Mouse (Mus musculus) intestine, embryonic 16.5 days (tissue): Measurements from ENCODE around the gene Arl4c. TPM values are rescaled to one million over a fixed set of nuclear protein-coding genes. Genes with fewer than 3 reads are reported as not detected.

Source experiments
- ATAC-seq: fragments of 200-750 bp; cut with Nextera tagmentation; 2 replicates; pipeline ENCODE4 v1.8.0; 2017; ENCODE audit warnings: moderate TSS enrichment, moderate library complexity
- H3K27ac ChIP-seq: fragments of 300-500 bp; sonication (generic); 2 replicates; pipeline ENCODE4 v1.5.1; 2014; ENCODE audit warnings: mild to moderate bottlenecking, low read length
- H3K27me3 ChIP-seq: fragments of 300-500 bp; sonication (generic); replicated peaks from 2 replicates; pipeline ENCODE4 v1.6.1; 2014; ENCODE audit warnings: low read length, control low read depth, mixed read lengths; ENCODE audit not compliant: control insufficient read depth, insufficient read depth
- H3K36me3 ChIP-seq: fragments of 300-500 bp; sonication (generic); 2 replicates; pipeline ENCODE4 v1.6.1; 2014; ENCODE audit warnings: low read length, control low read depth; ENCODE audit not compliant: control insufficient read depth, insufficient read depth
- H3K4me1 ChIP-seq: fragments of 300-500 bp; sonication (generic); 2 replicates; pipeline ENCODE4 v1.6.1; 2014; ENCODE audit warnings: low read length, control low read depth, mixed read lengths; ENCODE audit not compliant: control insufficient read depth, insufficient read depth
- H3K4me2 ChIP-seq: fragments of 300-500 bp; sonication (generic); 2 replicates; pipeline ENCODE4 v1.6.1; 2014; ENCODE audit warnings: low read depth, low read length, control low read depth
- H3K4me3 ChIP-seq: fragments of 300-500 bp; sonication (generic); 2 replicates; pipeline ENCODE4 v1.5.1; 2014; ENCODE audit warnings: mild to moderate bottlenecking, low read length
- H3K9ac ChIP-seq: fragments of 300-500 bp; sonication (generic); 2 replicates; pipeline ENCODE4 v1.6.1; 2014; ENCODE audit warnings: low read depth, low read length
- H3K9me3 ChIP-seq: fragments of 300-500 bp; sonication (generic); 2 replicates; pipeline ENCODE4 v1.6.1; 2016; ENCODE audit warnings: low read length, control low read depth; ENCODE audit not compliant: control insufficient read depth
- WGBS: fragments of 180-500 bp; shearing (Covaris S2); extraction: QIAGEN DNeasy Blood & Tissue Kit; methylation state at CpG from one replicate; pipeline ENCODE4 v1.1.7; 2014; 5-methylcytosine and 5-hydroxymethylcytosine counted together
- polyA plus RNA-seq: library from polyadenylated mRNA; unstranded; fragments of >200 nt; fragmentation: Nextera tagmentation; extraction: Ambion mirVana; gene quantifications from 2 replicates; pipeline ENCODE4 v1.2.1, GENCODE M21; 2015

Gene Arl4c
- polyA plus RNA-seq, 1 experiment from 2014 or later, result 3.5 TPM

DNA sequence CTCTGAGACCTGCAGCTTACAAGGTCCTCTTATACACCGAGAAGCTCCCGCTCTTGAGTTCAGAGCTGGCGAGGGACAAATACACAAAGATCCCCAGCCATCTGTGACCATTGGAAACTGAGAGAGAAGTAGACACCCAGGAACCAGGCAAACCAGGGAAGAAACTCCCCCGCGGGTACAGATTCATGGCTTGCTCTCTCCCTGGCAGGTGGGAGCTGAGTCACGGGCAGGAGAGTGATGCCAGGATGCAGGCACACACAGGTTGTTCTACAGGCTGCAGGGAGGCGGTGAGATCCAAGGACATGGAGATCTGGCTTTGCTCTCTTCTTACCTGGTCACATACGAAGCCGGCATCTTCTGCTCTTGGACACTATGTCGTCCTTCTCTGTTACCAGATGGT lies 7.7 kb downstream of the Arl4c start:
- Histone ChIP-seq H3K27me3 (no peaks in the 10 kb centered on the region), H3K9me3 (no peaks in the 10 kb centered on the region), H3K27ac (no peak overlapping the region), H3K4me3 (no peak overlapping the region), H3K9ac (no peak overlapping the region), H3K4me2 (no peak overlapping the region), H3K36me3 (no peaks in the 10 kb centered on the region), H3K4me1 (no peaks in the 10 kb centered on the region)
- ATAC-seq, result no peak
- 88% methylated on average over 10 of the region's 10 CpGs for WGBS

DNA sequence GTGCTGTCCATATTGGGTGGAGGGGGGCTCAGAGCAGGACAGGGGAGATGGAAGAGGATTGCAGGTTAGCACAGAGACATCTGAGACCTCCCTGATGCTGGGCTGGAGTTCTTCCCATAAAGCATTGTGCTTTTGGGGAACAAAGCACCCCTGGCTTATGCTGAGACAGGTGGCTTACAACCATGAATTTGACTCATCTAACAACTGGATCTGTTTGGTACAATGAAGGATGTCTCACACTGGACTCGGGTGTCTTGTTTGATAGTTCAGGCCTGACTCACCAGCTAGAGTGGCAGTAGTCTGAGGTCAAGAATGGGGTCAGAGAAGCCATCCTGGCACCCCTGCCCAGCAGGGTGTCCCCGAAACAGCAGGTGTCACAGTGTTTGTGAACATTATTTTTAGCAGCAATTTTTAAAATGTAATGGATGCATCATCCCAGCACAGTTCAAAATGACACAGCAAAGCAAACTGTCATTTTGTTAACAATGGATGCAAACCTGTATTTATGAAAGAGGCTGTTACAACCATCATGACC lies 9.7 kb downstream of the Arl4c start:
- H3K4me3 ChIP-seq, result no peak overlapping the region
- H3K4me1 ChIP-seq, result no peaks in the 10 kb centered on the region
- H3K27me3 ChIP-seq, result no peaks in the 10 kb centered on the region
- H3K4me2 ChIP-seq, result no peak overlapping the region
- no peaks in the 10 kb centered on the region for H3K36me3 ChIP-seq
- no peak for ATAC-seq
- H3K9me3 ChIP-seq, result no peaks in the 10 kb centered on the region
- H3K9ac ChIP-seq, result no peak overlapping the region
- no peak overlapping the region for H3K27ac ChIP-seq
- 75% methylated on average over 2 of the region's 2 CpGs for WGBS

DNA sequence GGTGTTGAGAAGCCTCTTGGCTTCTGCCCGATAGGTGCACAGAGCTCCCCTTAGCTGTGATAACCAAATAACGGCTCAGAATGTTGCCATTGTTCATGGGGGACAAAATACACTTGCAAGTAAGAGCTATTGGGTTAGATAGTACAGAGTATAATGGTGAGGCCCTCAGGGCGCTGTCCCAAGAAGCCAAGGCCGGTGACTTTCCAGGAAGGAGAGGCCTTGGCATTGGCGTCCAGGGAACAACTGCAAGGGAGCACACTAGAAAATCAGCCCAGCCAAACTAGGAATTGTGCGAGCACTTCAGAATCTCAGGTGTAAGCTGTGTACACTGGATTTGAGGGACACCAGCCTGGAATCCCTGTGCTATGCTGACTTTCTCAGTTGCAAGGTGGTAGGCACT lies 11.4 kb downstream of the Arl4c start:
- no peaks in the 10 kb centered on the region for H3K4me1 ChIP-seq
- H3K27ac ChIP-seq, result no peak overlapping the region
- ATAC-seq, result no peak
- no peak overlapping the region for H3K4me3 ChIP-seq
- no peaks in the 10 kb centered on the region for H3K9me3 ChIP-seq
- no peaks in the 10 kb centered on the region for H3K27me3 ChIP-seq
- H3K4me2 ChIP-seq, result no peak overlapping the region
- no peak overlapping the region for H3K9ac ChIP-seq
- H3K36me3 ChIP-seq, result no peaks in the 10 kb centered on the region
- 88% methylated on average over 6 of the region's 6 CpGs for WGBS

DNA sequence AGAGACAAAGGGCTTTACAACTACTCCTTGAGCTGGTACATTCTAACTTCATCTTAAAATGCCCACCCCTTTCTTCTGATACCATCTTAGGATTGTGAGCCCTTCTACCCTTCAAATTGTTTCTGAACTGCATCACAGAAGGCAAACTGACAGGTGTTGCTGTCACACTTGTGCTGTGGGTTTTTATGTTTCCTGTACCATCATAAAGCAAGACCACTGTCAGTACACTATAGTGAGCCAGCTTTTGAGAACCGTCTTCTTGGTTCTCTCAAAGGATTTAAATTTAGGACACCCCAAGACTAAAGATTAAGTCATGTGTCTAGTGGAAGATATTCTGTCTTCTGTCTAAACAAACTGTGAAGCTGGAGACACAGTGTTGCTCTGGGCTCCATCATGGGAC lies 17.3 kb downstream of the Arl4c start:
- Histone ChIP-seq H3K27me3 (no peaks in the 10 kb centered on the region), H3K27ac (no peak overlapping the region)
- WGBS, result 69% methylated on average over 1 of the region's 1 CpGs

DNA sequence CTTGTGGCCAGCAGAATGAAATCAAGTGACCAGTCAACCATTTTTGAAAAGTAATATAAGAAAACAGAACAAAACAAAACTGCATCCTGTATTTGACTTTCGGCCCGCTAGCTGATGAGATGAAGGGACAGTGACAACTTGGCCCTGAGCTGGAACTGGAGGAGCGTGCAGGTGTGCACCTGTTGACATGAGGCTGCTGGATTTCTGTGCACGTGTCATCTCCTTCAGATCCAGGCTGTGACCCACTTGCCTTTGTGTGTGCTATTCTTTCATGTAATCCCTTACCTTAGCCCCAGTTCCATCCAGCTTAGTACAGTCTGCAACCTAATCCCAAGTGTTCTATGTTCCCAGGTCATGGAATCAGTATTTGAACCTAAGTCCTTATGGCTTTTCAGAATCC lies 20.4 kb downstream of the Arl4c start:
- ATAC-seq, result no peak
- no peaks in the 10 kb centered on the region for H3K36me3 ChIP-seq
- no peak overlapping the region for H3K4me2 ChIP-seq
- H3K4me3 ChIP-seq, result no peak overlapping the region
- H3K27me3 ChIP-seq, result no peaks in the 10 kb centered on the region
- WGBS, result 89% methylated on average over 4 of the region's 4 CpGs
- H3K9ac ChIP-seq, result no peak overlapping the region
- no peaks in the 10 kb centered on the region for H3K4me1 ChIP-seq
- H3K9me3 ChIP-seq, result no peaks in the 10 kb centered on the region
- H3K27ac ChIP-seq, result no peak overlapping the region

More for the DNA sequence above, 17.3 kb downstream of the Arl4c start:
- no peaks in the 10 kb centered on the region for H3K36me3 ChIP-seq
- H3K4me2 ChIP-seq, result no peak overlapping the region
- H3K4me1 ChIP-seq, result no peaks in the 10 kb centered on the region
- H3K9me3 ChIP-seq, result no peaks in the 10 kb centered on the region
- H3K4me3 ChIP-seq, result no peak overlapping the region
- ATAC-seq, result no peak
- no peak overlapping the region for H3K9ac ChIP-seq

DNA sequence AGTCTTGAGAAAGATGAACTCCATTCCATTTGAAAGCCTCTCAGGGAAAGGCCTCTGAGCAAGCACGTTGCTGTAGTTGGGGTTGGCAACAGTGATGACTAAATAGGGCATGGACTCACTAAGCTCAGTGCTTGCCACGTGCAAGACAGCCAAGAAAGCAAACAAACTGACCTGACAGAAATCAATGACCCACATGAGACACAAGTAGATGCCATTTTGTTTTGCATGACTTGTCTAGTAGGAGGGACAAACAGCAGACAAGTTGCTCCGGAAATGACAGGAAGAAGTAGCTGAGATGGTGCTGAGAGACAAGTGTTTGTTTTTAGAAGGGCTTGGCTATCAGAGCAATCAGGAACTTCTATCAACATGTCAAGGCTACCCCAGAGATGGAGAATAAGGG lies 21.2 kb downstream of the Arl4c start:
- Histone ChIP-seq H3K4me1 (no peaks in the 10 kb centered on the region), H3K27me3 (no peaks in the 10 kb centered on the region)

DNA sequence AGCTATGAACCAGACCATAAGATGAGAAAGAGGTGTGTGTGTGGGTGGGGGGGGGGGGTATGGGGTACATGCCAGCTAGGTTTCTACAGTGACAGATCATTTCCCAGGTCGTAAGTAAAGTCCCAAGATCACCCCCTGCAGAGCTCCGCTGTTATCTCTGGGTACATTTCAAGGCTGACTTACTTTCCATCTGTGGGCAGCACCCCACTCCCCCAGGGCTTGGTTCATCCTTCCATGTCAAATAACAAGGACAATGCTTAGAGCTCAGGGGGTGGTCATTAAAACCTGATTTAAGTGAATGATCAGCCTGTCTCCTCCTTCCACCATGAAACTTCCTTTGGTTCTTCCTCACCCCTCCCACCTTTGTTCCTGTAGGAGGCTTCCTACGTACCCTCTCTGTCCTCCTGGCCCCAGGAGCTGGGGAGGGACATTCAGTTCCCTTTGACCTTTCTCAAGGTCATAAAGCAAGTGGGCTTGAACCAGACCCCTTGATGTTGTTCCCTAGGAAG lies 23.7 kb downstream of the Arl4c start:
- Histone ChIP-seq H3K27me3 (no peaks in the 10 kb centered on the region), H3K27ac (no peak overlapping the region), H3K4me3 (no peak overlapping the region), H3K4me2 (no peak overlapping the region), H3K36me3 (no peaks in the 10 kb centered on the region), H3K4me1 (no peaks in the 10 kb centered on the region), H3K9ac (no peak overlapping the region), H3K9me3 (no peaks in the 10 kb centered on the region)
- WGBS, result 58% methylated on average over 3 of the region's 3 CpGs
- no peak for ATAC-seq

More for the DNA sequence above, 21.2 kb downstream of the Arl4c start:
- Histone ChIP-seq H3K9me3 (no peaks in the 10 kb centered on the region), H3K36me3 (no peaks in the 10 kb centered on the region), H3K4me2 (no peak overlapping the region), H3K4me3 (no peak overlapping the region), H3K27ac (no peak overlapping the region), H3K9ac (no peak overlapping the region)
- ATAC-seq, result no peak
- WGBS, result 42% methylated on average over 3 of the region's 3 CpGs

DNA sequence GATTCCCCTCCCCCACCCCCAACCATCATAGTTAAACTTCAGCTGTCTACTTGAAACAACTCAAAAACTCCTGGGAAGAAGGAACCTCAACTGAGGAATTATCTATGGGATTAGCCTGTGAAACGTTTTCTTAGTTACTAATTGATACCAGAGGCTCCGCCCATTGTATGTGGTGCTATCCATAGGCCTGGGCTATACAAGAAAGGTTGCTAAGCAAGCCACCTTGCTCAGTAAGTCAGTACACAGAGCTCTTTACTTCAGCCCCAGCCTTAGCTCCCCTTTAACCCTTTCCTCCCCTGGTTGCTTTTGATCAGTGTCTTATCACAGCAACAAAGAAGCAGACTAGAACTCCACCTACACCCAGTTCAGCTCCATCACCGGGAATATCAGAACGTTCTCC lies 31.2 kb downstream of the Arl4c start:
- Histone ChIP-seq H3K27me3 (no peaks in the 10 kb centered on the region), H3K36me3 (no peaks in the 10 kb centered on the region), H3K4me1 (no peaks in the 10 kb centered on the region), H3K9me3 (no peaks in the 10 kb centered on the region), H3K4me2 (no peak overlapping the region), H3K4me3 (no peak overlapping the region), H3K9ac (no peak overlapping the region), H3K27ac (no peak overlapping the region)
- WGBS, result 52% methylated on average over 4 of the region's 4 CpGs
- ATAC-seq, result peak; percentile 40; the same call in 1 of the 2 replicates

DNA sequence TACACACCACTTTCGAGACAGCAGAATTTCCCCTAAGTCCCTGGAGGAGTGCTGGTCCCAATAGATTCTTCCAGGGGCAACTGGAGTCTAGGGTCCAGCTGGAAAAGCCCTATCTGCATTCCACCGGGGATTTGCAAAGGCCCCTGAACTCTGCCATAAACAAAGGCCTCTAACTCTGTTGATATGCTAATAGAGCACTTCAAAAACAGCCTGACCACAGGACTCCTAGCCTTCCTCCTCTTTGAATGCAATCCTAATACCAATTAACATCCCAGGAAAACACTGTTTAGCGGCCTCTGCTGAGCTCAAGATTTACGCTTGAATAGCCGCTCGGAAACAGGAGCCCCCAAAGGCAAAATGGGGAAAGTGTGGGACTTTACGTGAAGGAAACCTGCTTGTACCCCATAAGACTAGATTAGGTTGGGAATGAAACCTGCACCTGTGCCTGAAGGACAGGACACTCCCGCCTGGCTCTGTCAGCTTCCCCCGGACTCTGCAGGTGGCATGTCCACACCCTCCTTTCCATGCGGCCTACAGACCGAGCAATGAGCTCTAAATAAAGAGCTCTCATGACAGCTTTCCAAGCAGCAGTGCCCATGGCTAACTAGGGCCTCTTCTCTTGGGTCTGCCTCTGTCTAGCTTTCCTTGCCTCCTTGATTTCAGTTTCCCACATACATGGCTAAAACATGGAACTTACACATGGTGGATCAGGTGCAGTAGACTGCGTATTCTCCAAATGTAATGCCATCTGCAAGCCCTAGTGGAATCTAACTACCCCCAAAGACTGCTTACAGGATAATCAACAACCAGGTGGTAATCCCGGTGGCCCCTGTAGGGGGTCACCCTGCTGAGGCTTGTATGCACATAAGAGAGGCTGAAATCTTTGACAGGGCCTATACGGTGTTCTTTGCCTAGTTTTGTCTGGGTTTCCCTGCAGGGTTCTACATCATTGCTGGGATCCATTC lies 32.9 kb downstream of the Arl4c start:
- no peak for ATAC-seq
- H3K9ac ChIP-seq, result no peak overlapping the region
- no peaks in the 10 kb centered on the region for H3K9me3 ChIP-seq
- H3K36me3 ChIP-seq, result no peaks in the 10 kb centered on the region
- no peak overlapping the region for H3K27ac ChIP-seq
- WGBS, result 48% methylated on average over 14 of the region's 14 CpGs
- no peaks in the 10 kb centered on the region for H3K27me3 ChIP-seq
- H3K4me1 ChIP-seq, result no peaks in the 10 kb centered on the region
- no peak overlapping the region for H3K4me3 ChIP-seq
- H3K4me2 ChIP-seq, result no peak overlapping the region
